Mouse (Mus musculus) G1E (cell line): ENCODE data around the gene Tmem186. TPM values are rescaled to one million over a fixed set of nuclear protein-coding genes. Genes with fewer than 3 reads are reported as not detected.

Source experiments
- ATAC-seq: 2 replicates; pipeline ENCODE4 v1.8.0; 2016; ENCODE audit warnings: mild to moderate bottlenecking; ENCODE audit not compliant: insufficient number of reproducible peaks, poor library complexity, low FRiP score, severe bottlenecking; ENCODE audit errors: extremely low read depth
- DNase-seq: peaks from one replicate; pipeline ENCODE4 v3.0.0; 2012; ENCODE audit warnings: low spot score
- H3K27me3 ChIP-seq: 2 replicates; pipeline ENCODE4 v1.6.1; 2012; ENCODE audit warnings: mild to moderate bottlenecking, low read length, inconsistent platforms; ENCODE audit not compliant: insufficient read depth
- H3K36me3 ChIP-seq: replicated peaks from 2 replicates; pipeline ENCODE3; 2012; ENCODE audit warnings: mild to moderate bottlenecking, inconsistent platforms
- H3K4me1 ChIP-seq: 2 replicates; pipeline ENCODE4 v1.6.1; 2012; ENCODE audit warnings: low read depth, low read length, inconsistent platforms, mixed read lengths; ENCODE audit not compliant: insufficient read depth
- H3K4me3 ChIP-seq: 2 replicates; pipeline ENCODE4 v1.5.1; 2012; ENCODE audit warnings: low read depth, mild to moderate bottlenecking, inconsistent platforms, low read length, moderate library complexity, mixed read lengths
- H3K9me3 ChIP-seq: replicated peaks from 2 replicates; pipeline ENCODE4 v1.6.1; 2012; ENCODE audit warnings: inconsistent platforms
- CTCF ChIP-seq: IDR thresholded peaks from 2 replicates; pipeline ENCODE4 v1.5.1; 2012; ENCODE audit warnings: low read depth, low read length, inconsistent platforms, mixed read lengths
- GATA1 ChIP-seq: IDR thresholded peaks from 2 replicates; pipeline ENCODE4 v1.6.1; 2012; ENCODE audit warnings: borderline replicate concordance, low read length, inconsistent platforms, mixed read lengths
- GATA2 ChIP-seq: IDR thresholded peaks from 2 replicates; pipeline ENCODE4 v1.6.1; 2012; ENCODE audit warnings: low read depth, low read length, inconsistent platforms, borderline replicate concordance
- POLR2AphosphoS5 ChIP-seq: IDR thresholded peaks from 2 replicates; pipeline ENCODE4 v1.6.1; 2012; ENCODE audit warnings: low read depth, low read length, inconsistent platforms; ENCODE audit not compliant: insufficient replicate concordance
- TAL1 ChIP-seq: conservative IDR thresholded peaks from 2 replicates; pipeline ENCODE4 v1.6.1; 2012; ENCODE audit warnings: low read depth, low read length, inconsistent platforms, mixed read lengths
- polyA plus RNA-seq: library from polyadenylated mRNA; stranded (reverse); fragments of >175 nt; gene quantifications from 2 replicates; pipeline ENCODE4 v1.2.3, GENCODE M21; 2012
- total RNA-seq, 2 experiments: library from RNA; stranded (forward) in 1 of 2; stranded (reverse) in 1 of 2; fragments of 200-1000 nt in 1 of 2; fragments of >200 nt in 1 of 2; fragmentation: Nextera tagmentation in 1 of 2; gene quantifications; 2 replicates each; pipeline ENCODE4 v1.2.3; 2014 to 2017

The Tmem186 gene
- total and polyA plus RNA-seq, 3 experiments: 11.4 to 31.0 (median 13.6) TPM

DNA sequence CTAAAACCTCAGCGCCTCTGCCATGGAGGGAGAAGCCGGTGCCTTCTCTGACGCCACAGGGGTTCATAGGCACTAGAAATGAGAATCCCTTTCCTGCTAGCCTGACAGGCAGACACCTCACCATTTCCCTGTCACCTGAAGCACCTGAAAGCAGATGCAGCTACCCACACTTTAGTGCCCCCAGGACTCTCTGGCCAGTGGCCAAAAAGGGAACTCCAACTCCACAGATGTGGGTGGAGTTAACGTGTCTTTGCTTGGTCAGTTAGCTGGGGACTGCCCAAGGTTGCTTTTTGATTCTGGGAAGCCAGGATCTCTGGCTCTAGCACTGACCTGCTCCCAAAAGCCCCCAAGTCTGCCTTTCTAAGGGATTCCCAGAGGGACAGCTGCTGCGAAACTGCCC, 31.9 kb upstream of the Tmem186 start:
- H3K9me3 ChIP-seq: no peaks in the 10 kb centered on the region
- no peak for ATAC-seq
- peaks cover 75% of the 10 kb centered on the region for H3K4me1 ChIP-seq
- no peak overlapping the region for H3K4me3 ChIP-seq
- H3K27me3 ChIP-seq: peaks cover 3% of the 10 kb centered on the region; the same call in 1 of the 2 replicates
- TF ChIP-seq TAL1 (no peak), GATA1 (no peak), CTCF (no peak), POLR2AphosphoS5 (no peak), GATA2 (no peak)
- DNase-seq: no peak
- H3K36me3 ChIP-seq: peaks cover 52% of the 10 kb centered on the region

GRCm38 (mm10) chr16:8668386-8668785, 30.9 kb upstream of the Tmem186 start:
- no peaks in the 10 kb centered on the region for H3K27me3 ChIP-seq
- peaks cover 68% of the 10 kb centered on the region for H3K4me1 ChIP-seq
- TF ChIP-seq TAL1: no peak
- no peak for TF ChIP-seq CTCF
- peaks cover 62% of the 10 kb centered on the region for H3K36me3 ChIP-seq
- ATAC-seq: no peak
- no peak overlapping the region for H3K4me3 ChIP-seq
- no peak for DNase-seq
- no peaks in the 10 kb centered on the region for H3K9me3 ChIP-seq

DNA sequence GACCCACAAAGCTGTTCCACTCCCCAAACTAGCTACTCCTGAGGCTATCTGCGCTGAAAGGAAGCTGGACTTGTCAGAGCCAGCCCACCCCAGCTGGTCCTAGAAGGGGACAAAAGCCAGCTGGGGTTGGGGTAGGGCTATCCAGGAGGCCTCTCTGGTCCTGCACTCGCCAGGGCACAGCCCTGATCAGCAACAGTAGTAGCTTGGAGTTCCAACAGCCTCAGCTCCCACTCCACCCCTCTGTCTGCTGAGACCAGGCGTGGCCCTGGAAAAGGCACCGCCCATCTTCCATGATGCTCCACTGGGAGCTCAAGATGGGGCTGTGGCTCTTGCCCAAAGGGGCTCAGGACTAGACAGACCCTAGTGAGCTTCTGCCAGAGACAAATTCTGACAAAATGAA, 30.3 kb upstream of the Tmem186 start:
- no peak for ATAC-seq
- TF ChIP-seq GATA2: no peak
- no peak for TF ChIP-seq CTCF
- TF ChIP-seq GATA1: no peak
- Histone ChIP-seq H3K36me3 (peaks cover 68% of the 10 kb centered on the region), H3K4me1 (peaks cover 67% of the 10 kb centered on the region), H3K27me3 (no peaks in the 10 kb centered on the region), H3K9me3 (no peaks in the 10 kb centered on the region), H3K4me3 (no peak overlapping the region; the same call in 1 of the 2 replicates)
- no peak for DNase-seq

GRCm38 (mm10) chr16:8667261-8667660, 29.7 kb upstream of the Tmem186 start:
- no peaks in the 10 kb centered on the region for H3K9me3 ChIP-seq
- no peak for DNase-seq
- H3K4me3 ChIP-seq: no peak overlapping the region
- TF ChIP-seq TAL1 (no peak), GATA2 (no peak), GATA1 (no peak), POLR2AphosphoS5 (no peak), CTCF (no peak)
- H3K4me1 ChIP-seq: peaks cover 63% of the 10 kb centered on the region
- peaks cover 74% of the 10 kb centered on the region for H3K36me3 ChIP-seq
- ATAC-seq: no peak
- H3K27me3 ChIP-seq: no peaks in the 10 kb centered on the region

DNA sequence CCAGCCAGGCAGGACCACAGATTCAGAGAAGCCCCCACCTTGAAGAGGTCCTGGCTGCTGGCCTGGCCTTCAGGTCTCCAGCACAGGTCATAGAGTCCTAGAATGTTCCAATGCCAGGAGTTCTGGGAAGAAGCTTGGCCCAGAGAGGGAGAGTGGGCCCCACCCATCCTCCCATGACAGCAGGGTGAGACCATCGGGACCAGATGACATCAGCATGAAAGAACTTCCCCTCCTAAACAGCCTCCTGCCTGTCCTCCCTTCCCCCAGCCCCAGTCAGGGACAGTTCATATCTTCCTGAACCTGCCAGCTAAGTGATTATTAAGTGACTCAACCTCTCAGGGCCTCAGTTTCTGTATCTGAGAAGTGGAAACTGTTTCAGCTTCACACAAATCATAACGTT, 28.9 kb upstream of the Tmem186 start:
- Histone ChIP-seq H3K4me3 (no peak overlapping the region), H3K27me3 (no peaks in the 10 kb centered on the region), H3K4me1 (peaks cover 57% of the 10 kb centered on the region), H3K36me3 (peaks cover 82% of the 10 kb centered on the region), H3K9me3 (no peaks in the 10 kb centered on the region)
- peak; percentile 53 for DNase-seq
- peak; percentile 46 for ATAC-seq
- TF ChIP-seq GATA2 (no peak), CTCF (no peak), GATA1 (no peak), TAL1 (no peak), POLR2AphosphoS5 (no peak)

GRCm38 (mm10) chr16:8665367-8665766, 27.9 kb upstream of the Tmem186 start:
- H3K4me1 ChIP-seq: peaks cover 56% of the 10 kb centered on the region
- no peaks in the 10 kb centered on the region for H3K27me3 ChIP-seq
- TF ChIP-seq GATA1: no peak
- TF ChIP-seq TAL1: no peak
- TF ChIP-seq POLR2AphosphoS5: no peak
- no peak for TF ChIP-seq GATA2
- no peak for TF ChIP-seq CTCF
- no peak overlapping the region for H3K4me3 ChIP-seq
- ATAC-seq (no peak), DNase-seq (no peak)
- no peaks in the 10 kb centered on the region for H3K9me3 ChIP-seq
- peaks cover 88% of the 10 kb centered on the region for H3K36me3 ChIP-seq
